Mouse (Mus musculus): ENCODE results near the gene S1pr3. TPM values are rescaled to one million over a fixed set of nuclear protein-coding genes. Genes with fewer than 3 reads are reported as not detected.

Gene S1pr3
- polyA plus RNA-seq (2012; rRNA removed): 0.56 and 0.58 TPM in 2 replicates
- polyA plus RNA-seq (2014; fragmentation: Nextera tagmentation; extraction: Ambion mirVana): 0.76 and 0.83 TPM in 2 replicates

- WGBS (ENCODE audit: insufficient replicate concordance): under 1% methylated on average over 33 of the region's 33 CpGs
- no peak for DNase-seq (ENCODE audit: low read depth in 3 of 3, low spot score in 3 of 3)
Measured at GRCm38 (mm10) chr13:51408519-51409001, at the start of gene S1pr3. Gene S1pr3 (plus strand): TSS chr13:51408639.

GRCm38 (mm10) chr13:51360441-51360962 lies 47.9 kb upstream of the S1pr3 start:
- no peak for TF ChIP-seq EP300 (IDR thresholded peaks at IDR 0.05; ENCODE audit: low read depth)
- no peak for TF ChIP-seq CTCF (IDR thresholded peaks at IDR 0.05; ENCODE audit: low read depth)
- no peak for DNase-seq (ENCODE audit: low read depth in 3 of 3, low spot score in 3 of 3)

More at GRCm38 (mm10) chr13:51408519-51409001, at the start of gene S1pr3:
- ATAC-seq (ENCODE audit: insufficient read depth): no peak
- H3K27ac ChIP-seq: no peak within 1 kb of the TSS
- no peak for TF ChIP-seq EP300 (IDR thresholded peaks at IDR 0.05; ENCODE audit: low read depth)
- TF ChIP-seq CTCF (IDR thresholded peaks at IDR 0.05; ENCODE audit: low read depth): no peak
- peak within 1 kb of the TSS; percentile 6 to 37 for H3K4me3 ChIP-seq (ENCODE audit: insufficient read depth in 1 of 2, low read depth in 2 of 2, low read length in 2 of 2)
- no peak within 1 kb of the TSS for H3K9ac ChIP-seq (replicated peaks)
- peak within 1 kb of the TSS; percentile 45 for H3K4me2 ChIP-seq (ENCODE audit: low read depth)
- peaks cover 17% of the 10 kb centered on the region for H3K27me3 ChIP-seq (ENCODE audit: control insufficient read depth, insufficient read depth, low read length)
- no peaks in the 10 kb centered on the region for H3K36me3 ChIP-seq (replicated peaks; ENCODE audit: control insufficient read depth, insufficient read depth, low read depth)
- peaks cover 0 to 4% of the 10 kb centered on the region in 2 experiments; a peak in 1 of 4 replicates for H3K4me1 ChIP-seq (replicated peaks; ENCODE audit: control insufficient read depth in 2 of 2, insufficient read depth in 2 of 2, low read length in 1 of 2)
- H3K9me3 ChIP-seq (ENCODE audit: control insufficient read depth, low read length): no peaks in the 10 kb centered on the region

GRCm38 (mm10) chr13:51363390-51363789 lies 45.0 kb upstream of the S1pr3 start:
- Histone ChIP-seq H3K9ac (replicated peaks) (no peak overlapping the region), H3K4me1 (replicated peaks; ENCODE audit: control insufficient read depth in 2 of 2, insufficient read depth in 2 of 2, low read length in 1 of 2) (no peaks in the 10 kb centered on the region), H3K9me3 (ENCODE audit: control insufficient read depth, low read length) (no peaks in the 10 kb centered on the region), H3K4me3 (ENCODE audit: insufficient read depth in 1 of 2, low read depth in 2 of 2, low read length in 2 of 2) (no peak overlapping the region), H3K27me3 (ENCODE audit: control insufficient read depth, insufficient read depth, low read length) (no peaks in the 10 kb centered on the region), H3K27ac (no peak overlapping the region), H3K36me3 (replicated peaks; ENCODE audit: control insufficient read depth, insufficient read depth, low read depth) (no peaks in the 10 kb centered on the region), H3K4me2 (ENCODE audit: low read depth) (no peak overlapping the region)
- no peak for DNase-seq (ENCODE audit: low read depth in 3 of 3, low spot score in 3 of 3)
- 73% methylated on average over 7 of the region's 7 CpGs for WGBS (ENCODE audit: insufficient replicate concordance)
- TF ChIP-seq CTCF (IDR thresholded peaks at IDR 0.05; ENCODE audit: low read depth) (no peak), EP300 (IDR thresholded peaks at IDR 0.05; ENCODE audit: low read depth) (no peak)
- ATAC-seq (ENCODE audit: insufficient read depth): no peak

More at GRCm38 (mm10) chr13:51360441-51360962, 47.9 kb upstream of the S1pr3 start:
- Histone ChIP-seq H3K27me3 (ENCODE audit: control insufficient read depth, insufficient read depth, low read length) (no peaks in the 10 kb centered on the region), H3K36me3 (replicated peaks; ENCODE audit: control insufficient read depth, insufficient read depth, low read depth) (no peaks in the 10 kb centered on the region), H3K4me3 (ENCODE audit: insufficient read depth in 1 of 2, low read depth in 2 of 2, low read length in 2 of 2) (no peak overlapping the region), H3K27ac (no peak overlapping the region), H3K4me2 (ENCODE audit: low read depth) (no peak overlapping the region), H3K9ac (replicated peaks) (no peak overlapping the region), H3K4me1 (replicated peaks; ENCODE audit: control insufficient read depth in 2 of 2, insufficient read depth in 2 of 2, low read length in 1 of 2) (no peaks in the 10 kb centered on the region), H3K9me3 (ENCODE audit: control insufficient read depth, low read length) (no peaks in the 10 kb centered on the region)
- WGBS (ENCODE audit: insufficient replicate concordance): 34% methylated on average over 8 of the region's 8 CpGs
- no peak for ATAC-seq (ENCODE audit: insufficient read depth)

GRCm38 (mm10) chr13:51363985-51364384 lies 44.5 kb upstream of the S1pr3 start:
- WGBS (ENCODE audit: insufficient replicate concordance): 48% methylated on average over 5 of the region's 5 CpGs
- no peak overlapping the region for H3K27ac ChIP-seq

GRCm38 (mm10) chr13:51365191-51365590 lies 43.2 kb upstream of the S1pr3 start:
- no peaks in the 10 kb centered on the region for H3K36me3 ChIP-seq (replicated peaks; ENCODE audit: control insufficient read depth, insufficient read depth, low read depth)
- H3K27me3 ChIP-seq (ENCODE audit: control insufficient read depth, insufficient read depth, low read length): no peaks in the 10 kb centered on the region
- DNase-seq (ENCODE audit: low read depth in 3 of 3, low spot score in 3 of 3) (no peak), ATAC-seq (ENCODE audit: insufficient read depth) (no peak)
- H3K9me3 ChIP-seq (ENCODE audit: control insufficient read depth, low read length): no peaks in the 10 kb centered on the region
- no peak overlapping the region for H3K4me3 ChIP-seq (ENCODE audit: insufficient read depth in 1 of 2, low read depth in 2 of 2, low read length in 2 of 2)
- no peak overlapping the region for H3K9ac ChIP-seq (replicated peaks)
- no peak overlapping the region for H3K27ac ChIP-seq
- no peak for TF ChIP-seq CTCF (IDR thresholded peaks at IDR 0.05; ENCODE audit: low read depth)
- TF ChIP-seq EP300 (IDR thresholded peaks at IDR 0.05; ENCODE audit: low read depth): no peak
- H3K4me2 ChIP-seq (ENCODE audit: low read depth): no peak overlapping the region
- 46% methylated on average over 6 of the region's 6 CpGs for WGBS (ENCODE audit: insufficient replicate concordance)
- H3K4me1 ChIP-seq (replicated peaks; ENCODE audit: control insufficient read depth in 2 of 2, insufficient read depth in 2 of 2, low read length in 1 of 2): no peaks in the 10 kb centered on the region

More at GRCm38 (mm10) chr13:51363985-51364384, 44.5 kb upstream of the S1pr3 start:
- Histone ChIP-seq H3K9ac (replicated peaks) (no peak overlapping the region), H3K4me2 (ENCODE audit: low read depth) (no peak overlapping the region), H3K9me3 (ENCODE audit: control insufficient read depth, low read length) (no peaks in the 10 kb centered on the region), H3K4me1 (replicated peaks; ENCODE audit: control insufficient read depth in 2 of 2, insufficient read depth in 2 of 2, low read length in 1 of 2) (no peaks in the 10 kb centered on the region), H3K36me3 (replicated peaks; ENCODE audit: control insufficient read depth, insufficient read depth, low read depth) (no peaks in the 10 kb centered on the region), H3K27me3 (ENCODE audit: control insufficient read depth, insufficient read depth, low read length) (no peaks in the 10 kb centered on the region), H3K4me3 (ENCODE audit: insufficient read depth in 1 of 2, low read depth in 2 of 2, low read length in 2 of 2) (no peak overlapping the region)
- ATAC-seq (ENCODE audit: insufficient read depth): no peak
- TF ChIP-seq EP300 (IDR thresholded peaks at IDR 0.05; ENCODE audit: low read depth): no peak
- no peak for TF ChIP-seq CTCF (IDR thresholded peaks at IDR 0.05; ENCODE audit: low read depth)
- DNase-seq (ENCODE audit: low read depth in 3 of 3, low spot score in 3 of 3): no peak
